Mouse (Mus musculus) kidney, postnatal 25 days (tissue): ENCODE measurements around the gene Cpsf4l.

Experiments used
- DNase-seq, 2 experiments: peaks; one replicate each; pipeline ENCODE4 v3.0.0; 2021; ENCODE audit warnings: mixed read lengths in 2 of 2

The Cpsf4l gene

GRCm38 (mm10) chr11:113733631-113734364, 24.0 kb upstream of the Cpsf4l start:
- DNase-seq: peak; percentile 34 to 76

- DNase-seq: no peak
Measured at GRCm38 (mm10) chr11:113731945-113732612, 22.3 kb upstream of the Cpsf4l start.

DNA sequence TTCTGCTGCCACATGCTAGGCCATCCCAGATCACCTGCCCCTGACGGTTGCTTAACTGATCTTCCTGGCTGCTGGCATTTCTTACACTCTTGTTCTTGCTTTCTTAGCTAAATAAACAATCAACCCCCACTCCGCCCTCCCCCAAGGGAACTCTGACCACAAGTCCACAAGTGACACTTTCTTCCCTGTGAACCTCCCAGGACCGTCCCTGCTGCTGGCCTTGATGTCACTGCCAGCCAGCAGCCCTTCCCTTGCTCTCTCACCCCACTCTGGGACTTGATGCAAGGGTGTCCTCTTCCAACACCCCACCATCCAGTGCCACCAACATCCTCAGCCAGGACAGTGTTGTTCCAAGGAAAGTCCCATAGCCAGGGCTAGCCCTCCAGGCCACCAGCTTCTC, 21.1 kb upstream of the Cpsf4l start:
- peak; percentile 43 to 71 for DNase-seq

DNA sequence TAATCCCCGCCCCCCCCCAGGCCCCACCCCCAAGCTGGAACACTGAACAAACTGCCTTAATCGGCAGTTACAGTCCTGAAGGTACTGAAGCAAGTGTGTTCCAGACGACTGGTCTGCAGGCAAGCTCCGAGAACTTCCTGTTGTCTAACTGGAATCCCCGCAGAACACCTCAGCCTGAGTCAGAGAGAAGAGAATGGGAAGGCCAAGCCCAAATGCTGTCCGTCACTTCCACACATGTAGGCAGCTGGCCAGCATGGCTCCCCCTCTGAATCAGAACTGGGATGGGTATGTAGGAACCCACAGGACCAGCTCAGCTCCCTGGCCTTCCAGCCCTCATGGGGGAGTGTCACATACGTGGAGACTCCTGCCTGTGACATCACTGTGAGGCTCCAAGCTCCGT, 20.1 kb upstream of the Cpsf4l start:
- peak in 1 of 2 experiments; percentile 64 for DNase-seq

GRCm38 (mm10) chr11:113729239-113729638, 19.4 kb upstream of the Cpsf4l start:
- DNase-seq: peak in 1 of 2 experiments; percentile 56

- no peak for DNase-seq
Measured at GRCm38 (mm10) chr11:113727992-113728391, 18.2 kb upstream of the Cpsf4l start.

- peak in 1 of 2 experiments; percentile 56 for DNase-seq
Measured at GRCm38 (mm10) chr11:113726994-113727888, 17.4 kb upstream of the Cpsf4l start.

- peak in 1 of 2 experiments; percentile 69 for DNase-seq
Measured at GRCm38 (mm10) chr11:113725235-113726048, 15.6 kb upstream of the Cpsf4l start.

DNA sequence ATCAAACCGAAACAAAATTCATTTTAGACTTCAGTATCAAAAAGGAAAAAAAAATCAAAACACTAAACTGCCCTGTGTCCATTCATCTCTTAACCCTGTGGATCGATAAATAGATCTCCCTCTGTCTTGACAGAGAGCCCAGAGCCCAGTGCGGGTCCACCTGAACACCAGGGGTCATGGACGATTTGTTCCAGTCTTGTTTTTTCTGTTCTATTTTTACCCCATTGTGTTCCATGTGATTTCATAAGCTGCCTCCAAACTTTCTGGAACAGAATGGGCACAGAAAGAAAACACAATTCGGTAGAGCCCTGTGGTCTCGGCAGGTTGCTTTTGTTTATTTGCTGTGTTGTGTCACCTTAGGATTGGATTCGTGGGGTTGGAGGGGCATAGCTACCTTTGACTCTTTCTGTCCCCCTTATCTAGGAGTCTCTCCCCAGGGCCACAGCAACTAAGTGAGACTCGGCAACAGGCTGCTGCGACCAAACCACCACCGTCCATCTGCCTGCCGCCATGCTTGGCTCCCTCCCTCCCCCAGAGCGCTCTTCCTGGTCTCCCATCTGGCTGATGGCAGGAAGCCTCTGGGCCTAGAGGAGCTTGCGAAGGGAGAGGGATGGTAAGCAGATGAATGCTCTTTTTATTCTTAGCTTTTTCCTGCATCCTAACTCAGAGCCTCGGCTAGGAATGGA, 12.7 kb upstream of the Cpsf4l start:
- DNase-seq: no peak

GRCm38 (mm10) chr11:113717767-113718424, 8.1 kb upstream of the Cpsf4l start:
- no peak for DNase-seq

- DNase-seq: no peak
Measured at GRCm38 (mm10) chr11:113716132-113716531, 6.3 kb upstream of the Cpsf4l start.

DNA sequence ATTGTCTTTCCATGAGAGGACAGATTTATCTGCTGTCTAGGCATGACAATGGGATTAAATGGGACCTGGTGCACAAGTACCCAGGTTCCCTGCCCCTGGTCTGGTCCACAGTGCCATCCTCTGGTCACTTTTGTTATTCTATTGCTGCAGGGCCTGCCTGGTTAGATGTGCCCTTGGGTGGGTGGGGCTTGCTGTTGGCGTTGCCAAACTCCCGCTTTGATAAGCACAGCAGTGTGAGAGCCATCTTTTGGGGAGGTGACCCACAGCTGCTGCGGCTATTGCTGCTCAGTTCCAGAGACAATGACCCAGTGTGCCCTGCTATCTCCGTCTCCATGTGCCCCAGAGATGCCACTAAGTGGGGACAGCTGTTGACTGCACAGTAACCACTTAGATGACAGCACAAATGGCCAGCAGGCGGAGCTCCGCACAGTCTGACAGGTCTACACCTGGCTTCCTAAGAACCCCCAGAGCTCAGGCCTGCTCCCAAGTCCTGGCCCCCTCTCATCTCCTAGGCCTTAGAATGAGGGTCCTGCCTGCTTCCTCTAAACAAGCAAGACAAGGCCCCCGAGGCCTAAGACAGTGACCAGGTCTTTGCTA, 5.4 kb upstream of the Cpsf4l start:
- DNase-seq: no peak

DNA sequence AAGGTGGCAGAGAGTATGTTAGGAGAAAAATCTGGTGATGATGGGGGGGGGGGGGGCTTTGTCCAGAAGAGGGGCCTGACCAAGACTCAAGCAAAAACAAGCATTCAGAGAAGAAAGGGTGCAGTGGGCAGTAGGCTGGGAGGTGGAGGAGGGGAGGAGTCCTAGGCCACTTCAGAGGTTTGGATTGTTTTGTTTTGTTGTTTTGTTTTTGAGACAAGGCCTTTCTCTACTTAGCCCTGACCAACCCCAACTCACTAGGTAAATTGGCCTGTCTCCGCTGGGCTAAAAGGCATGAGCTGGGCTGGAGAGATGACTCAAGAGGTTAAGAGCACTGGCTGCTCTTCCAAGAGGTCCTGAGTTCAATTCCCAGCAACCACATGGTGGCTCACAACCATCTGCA, 1.2 kb upstream of the Cpsf4l start:
- DNase-seq: no peak

GRCm38 (mm10) chr11:113710257-113710777, 500 bp upstream of the Cpsf4l start:
- peak in 1 of 2 experiments; percentile 63 for DNase-seq

DNA sequence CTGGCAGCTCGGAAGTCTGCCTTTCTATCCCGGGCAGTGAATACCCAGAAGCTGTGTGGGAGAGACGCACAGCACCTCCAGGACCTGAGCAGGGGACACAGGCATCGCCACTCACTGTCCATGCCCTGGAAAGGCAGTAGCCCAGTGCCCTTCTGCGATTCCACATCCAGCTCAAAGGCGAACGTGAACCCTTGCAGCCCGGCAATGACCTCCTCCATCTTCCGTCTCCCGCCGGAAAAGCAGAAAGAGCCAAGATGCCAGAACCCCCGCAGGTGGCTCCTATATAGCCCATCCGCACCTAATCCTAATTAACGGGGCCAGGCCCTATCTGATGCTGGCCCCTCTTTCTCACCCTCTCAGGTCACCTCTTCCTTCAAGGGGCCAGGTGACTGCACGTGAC, 545 bp downstream of the Cpsf4l start:
- no peak for DNase-seq

DNA sequence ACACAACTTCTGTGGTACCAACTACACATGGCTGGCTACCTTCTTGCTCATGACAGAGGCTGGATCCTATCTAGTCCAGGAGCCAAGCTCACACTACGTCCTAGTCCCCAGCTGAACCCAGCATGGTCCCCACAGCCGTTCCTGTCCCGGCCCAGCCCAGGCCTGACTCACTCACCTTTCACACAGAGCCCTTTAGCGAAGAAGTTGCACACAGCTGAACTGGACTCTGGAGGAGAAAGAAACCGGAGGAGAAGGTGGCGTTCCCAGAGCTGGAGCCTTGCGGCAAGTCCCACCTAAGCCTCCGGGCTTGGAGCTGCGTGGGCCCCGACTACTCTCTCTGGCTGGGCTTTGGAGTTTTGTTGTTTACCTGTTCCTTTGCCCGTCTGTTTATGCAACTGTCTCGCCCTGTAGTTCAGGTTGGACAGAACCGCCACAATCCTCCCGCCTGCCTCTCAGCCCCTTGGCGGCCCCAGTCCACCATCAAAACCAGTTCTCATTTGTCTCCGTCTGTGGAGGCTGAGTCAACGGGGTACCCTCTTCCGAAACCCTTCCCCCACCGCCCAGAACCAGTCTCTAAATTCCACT, 1.1 kb downstream of the Cpsf4l start:
- DNase-seq: peak in 1 of 2 experiments; percentile 42

GRCm38 (mm10) chr11:113705966-113706652, 3.7 kb downstream of the Cpsf4l start:
- no peak for DNase-seq

DNA sequence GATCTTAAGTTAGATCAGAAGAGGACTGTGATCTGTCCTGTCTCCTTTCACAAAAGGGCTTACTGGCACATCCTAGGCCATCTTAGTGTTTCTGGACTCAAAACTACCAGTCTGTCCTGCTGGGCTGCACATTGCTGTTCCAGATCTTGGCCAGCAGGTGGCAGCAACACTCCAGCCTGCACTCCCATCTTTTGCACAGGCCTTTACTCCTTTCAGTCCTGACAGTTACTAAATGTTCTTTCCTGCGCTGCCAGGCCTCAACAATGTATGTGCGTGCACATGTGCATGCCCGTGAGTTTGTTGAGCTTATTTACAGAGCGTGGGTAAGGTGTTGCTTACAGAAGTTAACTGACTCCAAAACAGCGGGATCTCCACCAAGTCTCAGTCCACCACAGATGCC, 6.1 kb downstream of the Cpsf4l start:
- peak; percentile 67 to 71 for DNase-seq

- no peak for DNase-seq
Measured at GRCm38 (mm10) chr11:113699643-113700042, 10.2 kb downstream of the Cpsf4l start.
